Mouse (Mus musculus): ENCODE measurements at regions not wholly inside any gene's neighbourhood (a gene's known extent, or its start where the extent isn't known, plus 50 kb on each side); places are given as distances from the start of the nearest gene placed in this dataset.

DNA sequence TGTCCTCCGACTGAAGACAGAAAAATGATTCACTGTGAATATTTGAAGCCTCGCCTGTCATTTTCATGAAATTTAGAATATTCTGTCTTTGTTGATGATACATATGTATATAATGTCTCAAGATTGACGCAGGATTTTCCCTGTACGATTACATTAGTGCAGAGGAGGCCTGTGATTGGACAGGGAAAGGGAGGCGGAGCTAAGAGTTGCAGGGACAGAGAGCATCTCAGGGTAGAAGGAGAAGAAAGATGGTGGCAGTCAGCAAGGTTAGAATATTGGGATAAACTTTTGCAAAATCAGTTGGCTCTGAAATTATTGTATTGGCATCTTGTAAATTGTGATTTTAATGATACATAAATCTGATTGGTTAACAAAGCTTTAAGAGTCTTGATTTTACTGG lies 1213.1 kb downstream of the 9330182O14Rik start:
- H3K36me3 ChIP-seq (ENCODE audit: control insufficient read depth, insufficient read depth, low read length) = no peaks in the 10 kb centered on the region
- no peaks in the 10 kb centered on the region for H3K27me3 ChIP-seq (ENCODE audit: control insufficient read depth, insufficient read depth, low read length)
- no peaks in the 10 kb centered on the region for H3K4me1 ChIP-seq (replicated peaks; ENCODE audit: control insufficient read depth, insufficient read depth, low read length)
- TF ChIP-seq POLR2A (IDR thresholded peaks at IDR 0.05; ENCODE audit: control insufficient read depth, extremely low read depth, insufficient read depth, low read length, poor library complexity) = no peak
- no peak for TF ChIP-seq CTCF (IDR thresholded peaks at IDR 0.05; ENCODE audit: borderline replicate concordance, control insufficient read depth, extremely low read depth, insufficient read depth, low read length, poor library complexity)
- H3K27ac ChIP-seq (ENCODE audit: control insufficient read depth, insufficient read depth, low read length) = no peak overlapping the region
- WGBS = 94% methylated on average over 5 of the region's 5 CpGs
- H3K4me3 ChIP-seq (ENCODE audit: control insufficient read depth, insufficient read depth, low read length) = no peak overlapping the region
- DNase-seq = no peak

DNA sequence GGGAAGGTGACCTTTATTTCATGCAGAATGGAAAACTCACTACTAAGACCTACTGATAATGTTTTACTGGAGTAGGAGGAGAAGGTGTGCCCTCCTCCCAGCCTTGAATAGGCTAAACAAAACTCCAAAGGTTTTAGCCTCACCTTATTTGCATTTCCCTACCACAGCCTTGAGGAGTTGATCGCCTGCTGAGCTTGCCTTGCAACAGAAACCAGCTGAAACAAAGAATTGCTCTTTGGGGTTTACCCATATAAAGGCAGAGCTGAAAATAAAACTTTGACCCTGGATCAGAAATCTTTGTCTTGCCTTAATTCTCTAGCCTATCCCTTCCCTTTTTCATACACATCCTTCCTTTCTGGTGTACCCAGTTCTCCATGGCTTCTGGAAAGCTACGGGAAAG lies 1218.0 kb downstream of the 9330182O14Rik start:
- WGBS = 84% methylated on average over 2 of the region's 2 CpGs
- Histone ChIP-seq H3K36me3 (ENCODE audit: control insufficient read depth, insufficient read depth, low read length) (no peaks in the 10 kb centered on the region), H3K4me3 (ENCODE audit: control insufficient read depth, insufficient read depth, low read length) (no peak overlapping the region), H3K27ac (ENCODE audit: control insufficient read depth, insufficient read depth, low read length) (no peak overlapping the region), H3K27me3 (ENCODE audit: control insufficient read depth, insufficient read depth, low read length) (no peaks in the 10 kb centered on the region), H3K4me1 (replicated peaks; ENCODE audit: control insufficient read depth, insufficient read depth, low read length) (no peaks in the 10 kb centered on the region)
- TF ChIP-seq CTCF (IDR thresholded peaks at IDR 0.05; ENCODE audit: borderline replicate concordance, control insufficient read depth, extremely low read depth, insufficient read depth, low read length, poor library complexity) = no peak
- DNase-seq = no peak

DNA sequence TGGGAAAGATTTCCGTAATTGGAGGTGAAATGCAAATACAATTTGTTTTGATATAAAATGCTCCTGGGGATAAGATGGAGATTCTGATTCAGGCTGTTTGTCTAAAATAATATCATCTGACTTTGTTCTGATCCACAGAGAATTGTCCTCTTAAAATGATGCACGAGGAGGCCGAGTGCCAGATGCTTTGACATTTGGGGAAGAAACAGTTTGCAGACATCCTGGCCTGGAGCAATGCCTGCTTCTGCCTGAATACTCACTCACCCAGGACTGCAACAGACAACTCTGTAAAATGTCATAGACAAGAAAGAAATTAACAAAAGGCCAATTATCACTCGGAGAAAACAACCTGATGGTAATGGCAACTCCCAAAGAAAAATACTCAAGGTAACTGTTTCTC lies 1225.1 kb downstream of the 9330182O14Rik start:
- Histone ChIP-seq H3K36me3 (ENCODE audit: control insufficient read depth, insufficient read depth, low read length) (no peaks in the 10 kb centered on the region), H3K27ac (ENCODE audit: control insufficient read depth, insufficient read depth, low read length) (no peak overlapping the region), H3K4me3 (ENCODE audit: control insufficient read depth, insufficient read depth, low read length) (no peak overlapping the region), H3K4me1 (replicated peaks; ENCODE audit: control insufficient read depth, insufficient read depth, low read length) (no peaks in the 10 kb centered on the region), H3K27me3 (ENCODE audit: control insufficient read depth, insufficient read depth, low read length) (no peaks in the 10 kb centered on the region)
- no peak for DNase-seq
- WGBS = 92% methylated on average over 4 of the region's 4 CpGs
- TF ChIP-seq CTCF (IDR thresholded peaks at IDR 0.05; ENCODE audit: borderline replicate concordance, control insufficient read depth, extremely low read depth, insufficient read depth, low read length, poor library complexity) = no peak
- no peak for TF ChIP-seq POLR2A (IDR thresholded peaks at IDR 0.05; ENCODE audit: control insufficient read depth, extremely low read depth, insufficient read depth, low read length, poor library complexity)

DNA sequence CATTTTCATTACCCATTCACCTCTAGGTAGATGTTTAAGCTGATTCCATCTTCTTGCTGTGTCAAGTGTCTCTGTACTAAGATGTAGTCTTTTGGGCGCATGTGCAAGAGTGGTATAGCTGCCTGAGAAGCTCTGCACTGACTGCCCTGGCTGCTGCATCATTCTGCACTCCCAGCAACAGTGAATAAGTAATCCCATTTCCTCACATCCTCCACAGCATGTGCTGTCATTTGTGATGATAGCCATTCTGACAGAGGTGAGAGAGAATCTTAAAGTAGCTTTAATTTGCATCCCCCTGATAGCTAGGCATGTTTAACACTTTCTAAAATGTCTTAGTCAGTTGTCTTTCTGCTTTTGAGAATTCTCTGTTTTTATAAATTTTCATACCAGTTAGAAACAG lies 1240.5 kb downstream of the 9330182O14Rik start:
- Histone ChIP-seq H3K36me3 (ENCODE audit: control insufficient read depth, insufficient read depth, low read length) (no peaks in the 10 kb centered on the region), H3K4me1 (replicated peaks; ENCODE audit: control insufficient read depth, insufficient read depth, low read length) (no peaks in the 10 kb centered on the region), H3K27me3 (ENCODE audit: control insufficient read depth, insufficient read depth, low read length) (no peaks in the 10 kb centered on the region), H3K27ac (ENCODE audit: control insufficient read depth, insufficient read depth, low read length) (no peak overlapping the region), H3K4me3 (ENCODE audit: control insufficient read depth, insufficient read depth, low read length) (no peak overlapping the region)
- WGBS = 100% methylated on average over 1 of the region's 1 CpGs
- TF ChIP-seq POLR2A (IDR thresholded peaks at IDR 0.05; ENCODE audit: control insufficient read depth, extremely low read depth, insufficient read depth, low read length, poor library complexity) (no peak), CTCF (IDR thresholded peaks at IDR 0.05; ENCODE audit: borderline replicate concordance, control insufficient read depth, extremely low read depth, insufficient read depth, low read length, poor library complexity) (no peak)
- DNase-seq = no peak

DNA sequence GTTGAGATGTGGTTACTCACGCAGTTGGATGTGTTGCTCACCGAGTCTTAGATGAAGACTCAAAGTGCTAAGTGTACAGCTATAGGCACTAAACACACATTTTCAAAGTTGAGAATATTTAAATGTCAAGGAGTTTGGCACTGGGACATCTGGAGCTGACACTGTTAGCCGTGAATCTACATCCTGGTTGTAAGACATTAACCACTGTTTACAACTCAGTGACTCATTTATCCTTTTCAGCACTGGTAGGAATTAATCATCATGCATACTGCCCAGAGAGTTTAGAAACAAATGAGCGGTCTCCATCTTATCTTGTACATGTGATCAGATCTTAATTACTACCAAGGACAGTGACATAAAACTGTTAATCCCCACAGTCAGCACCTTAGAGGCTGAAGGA lies 1241.7 kb downstream of the 9330182O14Rik start:
- no peak for DNase-seq
- 95% methylated on average over 4 of the region's 4 CpGs for WGBS
- no peaks in the 10 kb centered on the region for H3K4me1 ChIP-seq (replicated peaks; ENCODE audit: control insufficient read depth, insufficient read depth, low read length)
- H3K4me3 ChIP-seq (ENCODE audit: control insufficient read depth, insufficient read depth, low read length) = no peak overlapping the region
- TF ChIP-seq POLR2A (IDR thresholded peaks at IDR 0.05; ENCODE audit: control insufficient read depth, extremely low read depth, insufficient read depth, low read length, poor library complexity) (no peak), CTCF (IDR thresholded peaks at IDR 0.05; ENCODE audit: borderline replicate concordance, control insufficient read depth, extremely low read depth, insufficient read depth, low read length, poor library complexity) (no peak)
- H3K27ac ChIP-seq (ENCODE audit: control insufficient read depth, insufficient read depth, low read length) = no peak overlapping the region
- H3K27me3 ChIP-seq (ENCODE audit: control insufficient read depth, insufficient read depth, low read length) = no peaks in the 10 kb centered on the region
- no peaks in the 10 kb centered on the region for H3K36me3 ChIP-seq (ENCODE audit: control insufficient read depth, insufficient read depth, low read length)

DNA sequence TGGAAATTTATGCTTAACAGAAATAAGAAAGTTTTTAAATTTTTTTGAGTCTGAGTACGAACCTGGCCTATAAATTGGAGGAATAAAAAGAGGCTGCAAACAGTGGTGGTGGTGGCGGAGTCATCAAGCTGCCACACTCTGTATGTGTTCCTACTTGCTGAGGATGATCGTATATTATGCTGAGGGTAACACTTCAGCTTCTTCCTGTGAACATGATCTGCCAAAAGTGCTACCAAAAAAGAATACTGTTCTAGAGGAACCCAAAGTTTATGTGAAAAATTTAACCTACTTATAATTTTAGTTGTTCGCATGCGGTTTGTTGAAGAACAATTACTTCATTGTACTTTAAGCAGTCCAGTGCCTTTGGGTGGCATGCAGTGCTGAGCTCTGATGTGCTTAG lies 1245.5 kb downstream of the 9330182O14Rik start:
- H3K4me1 ChIP-seq (replicated peaks; ENCODE audit: control insufficient read depth, insufficient read depth, low read length) = no peaks in the 10 kb centered on the region
- WGBS = 91% methylated on average over 5 of the region's 5 CpGs
- no peak overlapping the region for H3K27ac ChIP-seq (ENCODE audit: control insufficient read depth, insufficient read depth, low read length)
- H3K4me3 ChIP-seq (ENCODE audit: control insufficient read depth, insufficient read depth, low read length) = no peak overlapping the region
- no peaks in the 10 kb centered on the region for H3K36me3 ChIP-seq (ENCODE audit: control insufficient read depth, insufficient read depth, low read length)
- no peaks in the 10 kb centered on the region for H3K27me3 ChIP-seq (ENCODE audit: control insufficient read depth, insufficient read depth, low read length)
- no peak for TF ChIP-seq POLR2A (IDR thresholded peaks at IDR 0.05; ENCODE audit: control insufficient read depth, extremely low read depth, insufficient read depth, low read length, poor library complexity)
- no peak for TF ChIP-seq CTCF (IDR thresholded peaks at IDR 0.05; ENCODE audit: borderline replicate concordance, control insufficient read depth, extremely low read depth, insufficient read depth, low read length, poor library complexity)
- no peak for DNase-seq

DNA sequence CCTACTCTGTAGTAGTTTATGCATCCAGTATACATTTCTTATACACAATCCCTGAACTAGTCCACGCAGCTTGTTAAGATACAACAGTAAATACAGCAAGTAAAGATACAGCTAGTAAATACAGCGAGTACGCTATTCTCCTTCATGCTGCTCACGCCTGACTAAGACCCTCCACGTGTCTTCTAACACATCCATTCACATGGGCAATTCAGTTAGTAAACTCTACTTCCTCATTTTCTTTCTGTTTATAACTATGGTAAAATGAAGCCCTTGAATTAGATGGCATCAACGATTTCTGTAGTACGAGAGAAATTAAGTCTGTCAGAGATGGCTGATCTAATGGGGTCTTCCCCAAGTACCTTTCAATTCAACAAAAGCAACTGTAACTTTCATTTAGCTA lies 1246.3 kb downstream of the 9330182O14Rik start:
- TF ChIP-seq POLR2A (IDR thresholded peaks at IDR 0.05; ENCODE audit: control insufficient read depth, extremely low read depth, insufficient read depth, low read length, poor library complexity) (no peak), CTCF (IDR thresholded peaks at IDR 0.05; ENCODE audit: borderline replicate concordance, control insufficient read depth, extremely low read depth, insufficient read depth, low read length, poor library complexity) (no peak)

More for the DNA sequence above, 1246.3 kb downstream of the 9330182O14Rik start:
- Histone ChIP-seq H3K4me1 (replicated peaks; ENCODE audit: control insufficient read depth, insufficient read depth, low read length) (no peaks in the 10 kb centered on the region), H3K4me3 (ENCODE audit: control insufficient read depth, insufficient read depth, low read length) (no peak overlapping the region), H3K36me3 (ENCODE audit: control insufficient read depth, insufficient read depth, low read length) (no peaks in the 10 kb centered on the region), H3K27ac (ENCODE audit: control insufficient read depth, insufficient read depth, low read length) (no peak overlapping the region), H3K27me3 (ENCODE audit: control insufficient read depth, insufficient read depth, low read length) (no peaks in the 10 kb centered on the region)
- DNase-seq = no peak
- WGBS = 64% methylated on average over 7 of the region's 7 CpGs

Data from thymus, adult 2 months (tissue).